Mouse (Mus musculus) large intestine, adult 2 months (tissue): ENCODE measurements around the gene Gm42417. TPM values are rescaled to one million over a fixed set of nuclear protein-coding genes. Genes with fewer than 3 reads are reported as not detected.
"Not testable (repeated sequence)": the region's sequence is repeated elsewhere in the genome, so short reads cannot be mapped to it uniquely, and the experiment has no call there.

ENCODE experiments used
- DNase-seq: peaks from one replicate; pipeline ENCODE4 v3.0.0-alpha.2; 2012; ENCODE audit warnings: low read depth, low spot score
- WGBS: fragments of 180-500 bp; shearing (Covaris S2); methylation state at CpG from one replicate; pipeline ENCODE4 v1.1.7; 2018; 5-methylcytosine and 5-hydroxymethylcytosine counted together
- polyA plus RNA-seq: library from polyadenylated mRNA; depleted of rRNA; stranded (reverse); fragments of >200 nt; gene quantifications from 2 replicates; pipeline ENCODE4 v1.2.3, GENCODE M21; 2012

The Gm42417 gene
- polyA plus RNA-seq, 1 experiment = not detected

DNA sequence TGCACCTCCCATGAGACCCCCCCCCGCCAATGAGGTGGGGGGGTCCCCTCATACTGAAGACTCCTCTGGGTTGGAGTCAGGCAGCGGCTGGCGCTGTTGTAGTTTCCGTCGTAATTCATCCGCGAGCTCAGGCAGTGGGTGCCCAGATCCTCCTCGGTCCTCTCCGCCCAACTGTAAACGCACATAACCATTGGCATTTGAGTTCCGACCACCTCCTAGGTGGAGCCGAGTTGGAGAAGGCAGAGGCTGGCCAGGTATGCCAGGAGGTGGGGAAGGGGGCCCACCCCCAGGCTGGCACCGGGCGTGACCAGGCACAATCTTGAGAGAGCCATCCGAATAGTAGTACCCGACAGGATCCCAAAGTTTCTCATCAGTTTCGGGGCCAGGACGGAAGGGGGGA, 10.3 kb upstream of the Gm42417 start:
- DNase-seq = no peak
- 70% methylated on average over 18 of the region's 18 CpGs for WGBS

DNA sequence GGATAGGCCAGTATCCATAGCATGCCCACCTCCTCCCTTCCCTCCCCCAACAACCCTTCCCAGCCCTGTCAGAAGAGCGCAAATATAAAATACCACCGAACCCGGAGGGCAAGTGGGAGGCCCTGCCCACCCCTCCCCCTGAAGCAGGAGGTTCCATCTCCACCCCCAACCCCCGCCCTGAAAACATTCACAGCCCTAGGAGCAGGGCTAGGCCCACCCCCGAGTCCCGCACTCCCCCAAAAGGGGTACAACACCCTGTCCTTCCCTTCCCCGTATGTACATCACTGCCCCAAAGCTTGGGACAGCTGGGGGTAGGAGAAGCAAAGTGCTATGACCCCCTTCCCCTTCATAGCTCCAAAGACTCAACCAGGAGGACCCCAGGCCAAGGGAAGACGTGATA, 9.5 kb upstream of the Gm42417 start:
- DNase-seq = no peak
- 64% methylated on average over 8 of the region's 8 CpGs for WGBS

GRCm38 (mm10) chr1:36547981-36548598, 8.9 kb upstream of the Gm42417 start:
- no peak for DNase-seq
- WGBS = 35% methylated on average over 9 of the region's 9 CpGs

DNA sequence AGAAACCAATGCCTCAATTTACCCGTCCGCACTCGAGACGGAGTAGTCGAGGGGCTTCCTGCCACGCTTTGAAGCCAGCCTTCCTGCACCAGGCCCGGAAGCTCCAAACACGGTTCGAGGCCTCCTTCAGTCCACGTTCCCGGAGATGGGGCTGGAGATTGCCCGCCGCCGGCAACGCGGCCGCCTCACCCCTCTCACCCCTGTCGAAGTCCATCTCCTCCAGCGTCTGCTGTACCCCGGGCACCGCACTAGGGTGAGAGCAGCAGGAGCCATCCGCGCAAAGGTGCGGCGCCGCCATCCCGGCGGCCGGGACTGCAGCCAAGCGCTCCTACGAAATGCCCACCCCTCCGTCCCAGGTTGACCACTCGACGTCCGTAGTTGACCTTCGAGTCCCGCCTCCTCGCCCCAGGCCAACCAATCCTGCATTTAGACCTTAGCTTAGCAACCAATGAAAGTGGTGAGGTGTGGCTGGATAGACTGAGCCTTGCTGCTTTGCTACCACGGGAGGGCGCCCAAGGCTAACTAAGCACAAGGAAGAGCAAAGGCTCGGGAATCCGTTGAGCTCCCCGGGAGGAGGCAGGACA, 7.8 kb upstream of the Gm42417 start, which contains the start of gene Ankrd39:
Gene Ankrd39 (minus strand): TSS at position 558 of the 584 bp plus-strand sequence.
- DNase-seq = peak; percentile 97
- WGBS = under 1% methylated on average over 43 of the region's 43 CpGs

- DNase-seq = no peak
- WGBS = 66% methylated on average over 19 of the region's 19 CpGs
These were observed 6.8 kb upstream of the Gm42417 start for GRCm38 (mm10) chr1:36545845-36546600.

- no peak for DNase-seq
- 78% methylated on average over 2 of the region's 2 CpGs for WGBS
These were observed 6.2 kb upstream of the Gm42417 start for GRCm38 (mm10) chr1:36545382-36545781.

GRCm38 (mm10) chr1:36542925-36543324, 3.7 kb upstream of the Gm42417 start:
- 85% methylated on average over 9 of the region's 9 CpGs for WGBS
- DNase-seq = no peak

GRCm38 (mm10) chr1:36541844-36542243, 2.6 kb upstream of the Gm42417 start:
- no peak for DNase-seq
- 95% methylated on average over 16 of the region's 16 CpGs for WGBS

GRCm38 (mm10) chr1:36540807-36541206, 1.6 kb upstream of the Gm42417 start:
- WGBS = 93% methylated on average over 12 of the region's 12 CpGs
- no peak for DNase-seq

DNA sequence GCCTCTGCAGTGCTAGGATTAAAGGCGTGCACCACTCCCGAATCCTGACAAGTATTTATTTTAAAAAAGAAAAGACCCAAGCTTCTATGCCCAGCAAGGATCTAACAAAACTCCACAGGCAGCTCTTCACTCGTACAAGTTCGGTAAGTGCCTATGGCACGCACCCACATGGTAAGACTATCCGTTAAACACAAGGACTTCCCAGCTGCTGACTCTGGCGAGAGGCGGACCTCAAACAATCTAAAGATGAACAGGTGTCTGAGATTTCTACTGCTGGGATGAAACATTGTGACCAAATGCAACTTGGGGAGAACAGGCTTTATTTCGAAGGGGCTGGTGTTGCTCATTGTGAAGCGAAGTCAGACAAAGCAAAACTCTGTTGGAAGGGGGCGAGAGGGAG, 903 bp upstream of the Gm42417 start:
- WGBS = 92% methylated on average over 11 of the region's 11 CpGs
- no peak for DNase-seq

DNA sequence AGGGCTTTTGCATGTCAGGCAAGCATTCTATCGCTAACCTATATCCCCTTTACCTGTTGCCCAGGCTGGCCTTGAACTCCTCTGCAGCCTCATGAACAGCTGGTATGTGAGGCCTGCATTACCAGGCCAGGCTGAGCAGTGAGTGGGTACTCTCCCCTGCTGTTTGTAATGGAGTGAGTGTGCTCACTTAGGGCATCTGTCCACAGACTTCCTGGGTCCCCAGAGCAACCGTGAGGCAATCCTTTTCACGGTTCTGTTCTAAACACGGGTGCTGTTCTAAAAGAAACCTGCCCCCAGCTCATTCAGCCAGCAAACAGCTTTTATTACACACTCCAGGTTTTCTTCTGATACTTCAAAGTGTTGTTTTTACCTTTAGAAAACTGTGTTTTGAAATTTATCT, 502 bp downstream of the Gm42417 start:
- 76% methylated on average over 4 of the region's 4 CpGs for WGBS

DNA sequence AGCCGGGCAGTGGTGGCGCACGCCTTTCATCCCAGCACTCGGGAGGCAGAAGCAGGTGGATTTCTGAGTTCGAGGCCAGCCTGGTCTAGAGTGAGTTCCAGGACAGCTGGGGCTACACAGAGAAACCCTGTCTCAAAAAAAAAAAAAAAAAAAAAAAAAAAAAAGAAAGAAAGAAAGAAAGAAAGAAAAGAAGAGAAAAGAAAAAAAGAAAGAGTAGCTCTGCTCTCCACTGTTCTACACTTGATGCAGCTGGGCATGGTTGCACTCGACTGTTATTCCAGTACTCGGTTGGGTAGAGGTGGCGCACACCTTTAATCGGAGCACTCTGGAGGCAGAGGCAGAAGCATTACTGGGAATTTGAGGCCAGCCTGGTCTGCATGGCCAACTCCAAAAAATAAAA, 2.4 kb downstream of the Gm42417 start, which contains the start of gene Ankrd23:
Gene Ankrd23 (minus strand): TSS at position 101 of the 400 bp plus-strand sequence.
- 96% methylated on average over 9 of the region's 9 CpGs for WGBS
- not testable (repeated sequence) for DNase-seq

More for the DNA sequence above, 502 bp downstream of the Gm42417 start:
- no peak for DNase-seq

- no peak for DNase-seq
- WGBS = 79% methylated on average over 8 of the region's 8 CpGs
These were observed 2.9 kb downstream of the Gm42417 start for GRCm38 (mm10) chr1:36536397-36536728.

GRCm38 (mm10) chr1:36535477-36536396, 3.5 kb downstream of the Gm42417 start:
- DNase-seq = no peak

GRCm38 (mm10) chr1:36534595-36535058, 4.6 kb downstream of the Gm42417 start:
- WGBS = 29% methylated on average over 6 of the region's 6 CpGs
- no peak for DNase-seq

More at GRCm38 (mm10) chr1:36535477-36536396, 3.5 kb downstream of the Gm42417 start:
- 83% methylated on average over 11 of the region's 11 CpGs for WGBS

- DNase-seq = no peak
- WGBS = 84% methylated on average over 6 of the region's 6 CpGs
These were observed 5.7 kb downstream of the Gm42417 start for GRCm38 (mm10) chr1:36533546-36533945.

DNA sequence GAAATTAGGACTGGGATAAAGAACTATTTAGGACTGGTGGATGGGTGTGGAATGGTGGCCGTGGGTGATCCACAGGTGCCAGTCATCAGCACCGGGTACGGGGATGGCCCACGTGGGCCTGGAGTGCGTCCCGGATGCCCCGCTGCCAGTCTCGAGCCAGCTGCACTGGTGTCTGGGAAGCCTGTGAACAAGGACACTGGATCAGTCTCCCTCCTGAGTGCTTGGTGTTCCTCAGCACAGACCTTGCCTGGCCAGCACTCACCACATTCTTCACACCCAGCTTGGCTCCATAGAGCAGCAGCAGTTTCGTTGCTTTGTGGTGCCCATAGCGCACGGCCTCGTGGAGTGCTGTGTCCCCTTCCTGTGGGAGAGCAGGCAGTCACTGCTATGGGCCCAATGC, 7.8 kb downstream of the Gm42417 start:
- WGBS = 91% methylated on average over 12 of the region's 12 CpGs
- no peak for DNase-seq

GRCm38 (mm10) chr1:36530962-36531361, 8.3 kb downstream of the Gm42417 start:
- WGBS = 88% methylated on average over 7 of the region's 7 CpGs

DNA sequence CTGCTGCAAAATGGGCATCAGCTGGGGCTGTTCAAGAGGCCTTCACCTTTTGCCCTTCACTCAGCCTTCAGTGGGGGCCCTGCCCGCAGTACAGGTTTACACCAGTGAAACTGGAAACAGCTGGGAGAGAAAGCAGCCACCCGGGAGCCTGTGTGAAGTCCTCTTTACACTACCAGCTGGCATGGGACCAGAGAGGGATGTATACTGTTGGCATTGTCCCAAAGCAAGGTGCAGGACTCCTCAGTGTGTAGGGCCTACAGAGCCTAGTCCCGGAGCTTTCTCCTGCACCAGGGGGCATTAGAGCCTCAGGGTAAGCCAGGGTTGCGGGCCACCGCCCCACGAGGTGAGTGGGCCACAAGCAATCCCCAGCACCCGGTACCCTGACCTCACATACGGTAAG, 8.7 kb downstream of the Gm42417 start:
- 55% methylated on average over 8 of the region's 8 CpGs for WGBS
- DNase-seq = no peak

More at GRCm38 (mm10) chr1:36530962-36531361, 8.3 kb downstream of the Gm42417 start:
- no peak for DNase-seq

GRCm38 (mm10) chr1:36529875-36530274, 9.4 kb downstream of the Gm42417 start:
- 96% methylated on average over 4 of the region's 4 CpGs for WGBS
- DNase-seq = no peak
